Mouse (Mus musculus): Measurements from ENCODE around the gene Rsrp1.

DNA sequence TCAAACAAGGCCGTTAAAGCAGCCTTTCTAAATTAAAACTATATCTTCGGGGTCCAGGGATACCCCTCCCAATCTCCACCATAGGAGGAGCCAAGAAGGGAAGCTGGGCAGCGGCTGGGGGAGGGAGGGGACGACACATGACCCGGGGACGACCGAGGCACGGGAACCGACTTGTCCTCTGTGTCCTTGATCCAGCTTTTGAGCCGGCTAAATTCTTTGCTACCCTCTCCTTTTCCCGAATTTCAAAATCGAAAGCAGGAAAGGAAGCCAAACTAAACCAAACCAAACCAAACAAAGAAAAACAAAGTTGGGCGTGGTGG, 507 bp upstream of the Rsrp1 start:
- no peak for TF ChIP-seq CTCF (IDR thresholded peaks at IDR 0.05)
- TF ChIP-seq POLR2A (IDR thresholded peaks at IDR 0.05; ENCODE audit: insufficient read depth, low read depth, low read length) = peak; percentile 79; the same call in 1 of the 2 replicates
- TF ChIP-seq EP300 (IDR thresholded peaks at IDR 0.05; ENCODE audit: insufficient read depth, low read depth, low read length) = no peak

Data from heart, adult 2 months (tissue).